Mouse (Mus musculus) frontal cortex, postnatal 25 days (tissue): ENCODE data around the gene Kalrn.
A peak's percentile ranks its signal among the peaks of the same experiment; 100 is the strongest.

Experiments used
- DNase-seq, 2 experiments: peaks; one replicate each; pipeline ENCODE4 v3.0.0; 2022; ENCODE audit warnings: low spot score in 2 of 2

Kalrn gene

GRCm38 (mm10) chr16:33986993-33987392, 586.3 kb downstream of the Kalrn start:
- DNase-seq, result no peak

- DNase-seq, result no peak
Observed at GRCm38 (mm10) chr16:33985372-33985771, 588.0 kb downstream of the Kalrn start.

GRCm38 (mm10) chr16:33983712-33984111, 589.6 kb downstream of the Kalrn start:
- DNase-seq, result no peak

GRCm38 (mm10) chr16:33979855-33980254, 593.5 kb downstream of the Kalrn start:
- DNase-seq, result no peak

- DNase-seq, result no peak
Observed at GRCm38 (mm10) chr16:33967283-33967640, 606.1 kb downstream of the Kalrn start.

- peak; percentile 71 to 76 for DNase-seq
Observed at GRCm38 (mm10) chr16:33966538-33967282, 606.6 kb downstream of the Kalrn start, which contains the start of gene Umps. Gene Umps (minus strand): TSS chr16:33967038.

- no peak for DNase-seq
Observed at GRCm38 (mm10) chr16:33965878-33966537, 607.3 kb downstream of the Kalrn start.

GRCm38 (mm10) chr16:33963509-33963908, 609.8 kb downstream of the Kalrn start:
- no peak for DNase-seq

- no peak for DNase-seq
Observed at GRCm38 (mm10) chr16:33954793-33955192, 618.5 kb downstream of the Kalrn start.

GRCm38 (mm10) chr16:33953008-33953407, 620.3 kb downstream of the Kalrn start:
- no peak for DNase-seq

GRCm38 (mm10) chr16:33950830-33951229, 622.5 kb downstream of the Kalrn start:
- DNase-seq, result peak; percentile 67 to 72

GRCm38 (mm10) chr16:33950386-33950785, 622.9 kb downstream of the Kalrn start:
- no peak for DNase-seq

GRCm38 (mm10) chr16:33947664-33948571, 625.4 kb downstream of the Kalrn start:
- DNase-seq, result no peak

- no peak for DNase-seq
Observed at GRCm38 (mm10) chr16:33946021-33946420, 627.3 kb downstream of the Kalrn start.

- DNase-seq, result no peak
Observed at GRCm38 (mm10) chr16:33944772-33945171, 628.6 kb downstream of the Kalrn start.

GRCm38 (mm10) chr16:33944126-33944525, 629.2 kb downstream of the Kalrn start:
- DNase-seq, result no peak

GRCm38 (mm10) chr16:33943388-33943787, 629.9 kb downstream of the Kalrn start:
- no peak for DNase-seq

- no peak for DNase-seq
Observed at GRCm38 (mm10) chr16:33942341-33942740, 631.0 kb downstream of the Kalrn start.

GRCm38 (mm10) chr16:33941271-33941781, 632.0 kb downstream of the Kalrn start:
- DNase-seq, result no peak

- no peak for DNase-seq
Observed at GRCm38 (mm10) chr16:33940095-33940494, 633.2 kb downstream of the Kalrn start.

GRCm38 (mm10) chr16:33939636-33940035, 633.7 kb downstream of the Kalrn start:
- DNase-seq, result no peak

GRCm38 (mm10) chr16:33939133-33939531, 634.2 kb downstream of the Kalrn start:
- DNase-seq, result no peak
